Mouse (Mus musculus): ENCODE measurements around the gene Ogn.
A peak's percentile ranks its signal among the peaks of the same experiment; 100 is the strongest.
"Not testable (repeated sequence)": the region's sequence is repeated elsewhere in the genome, so short reads cannot be mapped to it uniquely, and the experiment has no call there.

The Ogn gene

GRCm38 (mm10) chr13:49607714-49608113 lies at the start of gene Ogn:
Gene Ogn (plus strand): TSS chr13:49608046.
- DNase-seq: no peak

DNA sequence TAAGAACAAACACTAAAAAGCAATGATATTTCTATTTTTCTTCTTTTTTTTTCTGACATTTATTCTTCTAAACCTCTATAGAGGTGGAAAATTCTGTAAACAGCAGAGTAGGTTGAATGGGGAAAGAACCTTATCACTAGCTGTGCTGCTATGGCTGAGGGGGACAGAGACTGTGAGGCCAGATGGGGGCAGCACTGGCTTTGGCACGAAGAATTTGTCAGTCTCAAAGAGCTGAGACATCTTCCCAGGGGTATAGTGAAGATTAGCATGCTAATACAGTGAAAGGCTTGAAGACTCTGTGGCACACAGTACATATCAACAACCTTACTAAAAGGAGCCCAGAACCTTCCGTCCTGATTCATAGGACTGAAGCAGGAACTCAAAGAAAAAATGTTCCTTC lies 48.7 kb upstream of the Ogn start:
- peak; percentile 65 for DNase-seq

DNA sequence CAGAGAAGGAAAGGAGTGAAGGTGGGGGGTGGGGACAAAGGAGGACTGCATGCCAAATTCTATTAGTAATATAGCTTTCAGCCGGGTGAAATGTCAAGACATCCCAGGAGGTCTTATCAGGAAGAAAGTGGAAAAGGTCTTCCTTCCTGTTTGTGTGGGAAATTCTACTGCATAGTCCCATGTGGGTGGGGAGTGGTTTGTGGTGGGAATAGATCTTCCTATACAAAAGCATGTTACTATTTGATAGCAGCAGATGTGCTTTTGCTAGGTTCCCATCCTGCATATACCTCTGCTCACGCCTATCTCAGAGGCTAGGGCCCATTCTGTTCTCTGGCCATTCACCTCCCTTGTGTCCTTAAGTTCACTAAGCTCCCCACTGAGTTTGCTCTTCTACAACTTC lies 47.0 kb upstream of the Ogn start:
- DNase-seq: peak; percentile 17

- DNase-seq: no peak
Measured at GRCm38 (mm10) chr13:49564347-49564746, 43.5 kb upstream of the Ogn start.

GRCm38 (mm10) chr13:49570371-49570770 lies 37.5 kb upstream of the Ogn start:
- DNase-seq: peak; percentile 44

- DNase-seq: peak; percentile 11
Measured at GRCm38 (mm10) chr13:49571418-49571817, 36.4 kb upstream of the Ogn start.

- no peak for DNase-seq
Measured at GRCm38 (mm10) chr13:49581541-49582530, 26.0 kb upstream of the Ogn start, which contains the start of gene Omd. Gene Omd (plus strand): TSS chr13:49582462.

GRCm38 (mm10) chr13:49583859-49584258 lies 24.0 kb upstream of the Ogn start:
- DNase-seq: no peak

DNA sequence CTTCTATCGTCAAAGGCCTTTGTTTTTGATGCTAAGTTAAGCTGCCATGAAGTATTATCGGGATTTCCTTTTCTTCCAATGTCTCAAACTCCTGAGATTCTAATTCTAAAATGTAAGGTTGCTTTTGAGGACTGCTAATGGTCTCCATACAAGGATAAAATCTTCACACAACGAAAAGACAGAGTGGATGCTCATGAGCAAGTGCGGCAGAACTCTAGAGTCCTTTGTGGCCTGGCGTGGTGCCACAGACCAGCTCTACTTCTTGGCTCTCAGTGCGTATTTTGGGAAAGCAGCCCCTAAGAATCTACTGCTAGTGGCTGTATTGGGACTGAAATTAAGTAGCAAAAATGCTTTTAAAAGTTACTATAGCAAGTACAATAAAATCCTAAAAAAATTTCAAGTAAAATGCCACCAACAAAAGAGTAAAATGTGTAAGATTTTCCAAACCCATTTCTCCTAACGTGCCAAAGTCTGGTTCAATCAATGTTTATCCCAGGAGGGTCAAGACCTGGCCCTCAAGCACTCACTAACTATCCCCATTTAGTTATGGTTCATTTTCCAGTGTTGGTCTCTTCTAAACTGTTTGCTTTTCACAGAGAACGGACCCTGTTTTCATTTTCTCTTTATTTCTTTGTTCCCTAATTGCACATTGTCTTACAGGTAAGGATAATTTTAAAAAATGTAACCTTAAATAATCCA lies 23.4 kb upstream of the Ogn start:
- peak; percentile 5 for DNase-seq

GRCm38 (mm10) chr13:49586062-49586461 lies 21.8 kb upstream of the Ogn start:
- no peak for DNase-seq

- not testable (repeated sequence) for DNase-seq
Measured at GRCm38 (mm10) chr13:49602541-49602940, 5.3 kb upstream of the Ogn start.

DNA sequence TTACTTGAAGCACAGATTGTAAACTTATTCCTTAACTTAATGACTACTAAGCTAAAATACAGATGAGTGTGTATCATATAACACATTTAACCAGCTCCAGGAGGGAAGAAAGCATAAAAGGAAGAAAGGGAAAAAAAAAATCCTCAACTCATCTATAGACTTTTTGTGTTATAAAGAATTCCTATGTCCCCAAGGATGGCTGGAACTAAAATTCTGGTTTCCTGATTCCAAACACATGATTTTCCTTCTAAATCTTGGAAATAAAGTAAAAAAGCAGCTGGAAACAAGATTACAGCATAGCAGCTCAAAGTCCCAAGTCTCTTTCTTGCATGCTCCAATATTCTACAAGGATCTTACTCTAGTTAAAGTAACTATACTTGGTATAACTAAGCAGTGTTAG lies 4.2 kb upstream of the Ogn start:
- DNase-seq: no peak

- no peak for DNase-seq
Measured at GRCm38 (mm10) chr13:49608589-49609322, 910 bp downstream of the Ogn start.

- DNase-seq: peak; percentile 19
Measured at GRCm38 (mm10) chr13:49617021-49617420, 9.2 kb downstream of the Ogn start.

GRCm38 (mm10) chr13:49618365-49618764 lies 10.5 kb downstream of the Ogn start:
- DNase-seq: no peak

DNA sequence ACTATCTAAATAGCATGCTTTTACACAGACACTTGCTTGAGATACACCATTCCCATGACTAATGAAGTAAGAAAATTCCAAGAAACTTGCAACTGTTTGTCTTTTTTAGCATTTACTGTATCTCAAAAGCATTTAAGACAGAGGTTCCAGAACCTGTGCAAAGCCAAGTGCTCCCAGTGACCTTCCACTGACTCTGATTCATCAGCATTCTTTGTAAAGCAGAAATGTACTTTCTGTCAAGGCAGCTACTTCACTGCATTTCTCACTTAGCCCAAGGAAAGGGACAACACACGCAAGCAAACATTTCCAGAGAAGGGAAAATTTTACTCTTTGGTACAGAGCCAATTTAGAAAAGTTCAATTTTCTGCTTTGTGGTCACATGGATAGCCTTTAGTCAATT lies 15.4 kb downstream of the Ogn start:
- no peak for DNase-seq

- DNase-seq: no peak
Measured at GRCm38 (mm10) chr13:49628167-49628566, 20.3 kb downstream of the Ogn start.

GRCm38 (mm10) chr13:49629076-49629475 lies 21.2 kb downstream of the Ogn start:
- no peak for DNase-seq

DNA sequence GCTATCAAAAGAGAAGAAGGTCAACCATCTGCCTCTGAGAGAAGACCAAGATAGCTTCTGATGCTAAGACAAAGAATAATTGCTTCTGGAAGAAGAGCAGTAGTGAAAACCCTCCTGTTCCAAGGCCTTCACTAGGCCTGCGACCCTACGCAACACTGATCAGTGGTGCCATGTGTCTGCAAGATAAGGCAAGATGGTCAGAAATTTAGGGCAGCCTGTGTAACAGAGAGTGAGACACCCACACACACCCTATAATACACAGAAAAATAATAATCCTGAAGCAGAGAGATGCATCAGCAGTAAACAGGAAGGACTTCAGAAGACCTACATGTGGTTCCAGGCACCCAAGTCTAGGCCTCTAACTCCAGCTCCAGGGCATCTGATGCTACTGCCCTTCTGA lies 32.1 kb downstream of the Ogn start:
- DNase-seq: peak; percentile 46

GRCm38 (mm10) chr13:49642650-49643049 lies 34.8 kb downstream of the Ogn start:
- DNase-seq: no peak

GRCm38 (mm10) chr13:49643669-49644362 lies 36.0 kb downstream of the Ogn start:
- no peak for DNase-seq

DNA sequence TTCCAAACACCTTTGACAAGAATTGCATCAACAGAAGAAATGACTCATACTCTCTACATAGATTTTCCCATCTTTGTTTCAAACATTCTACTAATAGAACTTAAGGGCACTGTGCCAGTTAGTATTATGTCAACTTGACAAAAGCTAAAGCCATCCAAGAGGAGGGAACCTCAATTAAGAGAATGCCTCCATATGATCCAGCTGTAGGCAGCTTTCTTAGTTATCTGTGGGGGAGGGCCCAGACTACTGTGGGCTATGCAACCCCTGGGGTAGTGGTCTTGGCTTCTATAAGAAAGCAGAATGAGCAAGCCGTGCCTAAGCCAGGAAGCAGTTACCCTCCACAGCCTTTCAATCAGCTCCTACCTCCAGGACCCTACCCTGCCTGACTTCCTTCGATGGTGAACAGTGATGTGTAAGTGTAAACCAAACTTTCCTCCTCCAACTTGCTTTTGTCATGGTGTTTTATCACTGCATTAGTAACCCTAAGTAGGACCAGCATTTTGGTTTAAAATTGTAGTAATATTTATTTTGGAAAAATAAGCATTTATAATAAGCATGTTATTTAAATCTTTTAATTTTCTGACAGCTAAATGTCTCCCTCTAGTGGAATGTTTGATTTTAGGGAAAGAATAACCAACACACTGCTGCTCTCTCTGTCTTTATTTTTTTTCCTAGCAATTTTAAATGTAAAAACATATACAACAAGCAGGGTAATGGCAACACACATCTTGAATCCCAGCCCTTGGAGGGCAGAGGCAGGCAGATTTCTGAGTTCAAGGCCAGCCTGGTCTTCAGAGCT lies 37.1 kb downstream of the Ogn start:
- no peak for DNase-seq

Data from liver (tissue).